Mouse (Mus musculus): ENCODE measurements at regions not wholly inside any gene's neighbourhood (a gene's known extent, or its start where the extent isn't known, plus 50 kb on each side); places are given as distances from the start of the nearest gene placed in this dataset.

DNA sequence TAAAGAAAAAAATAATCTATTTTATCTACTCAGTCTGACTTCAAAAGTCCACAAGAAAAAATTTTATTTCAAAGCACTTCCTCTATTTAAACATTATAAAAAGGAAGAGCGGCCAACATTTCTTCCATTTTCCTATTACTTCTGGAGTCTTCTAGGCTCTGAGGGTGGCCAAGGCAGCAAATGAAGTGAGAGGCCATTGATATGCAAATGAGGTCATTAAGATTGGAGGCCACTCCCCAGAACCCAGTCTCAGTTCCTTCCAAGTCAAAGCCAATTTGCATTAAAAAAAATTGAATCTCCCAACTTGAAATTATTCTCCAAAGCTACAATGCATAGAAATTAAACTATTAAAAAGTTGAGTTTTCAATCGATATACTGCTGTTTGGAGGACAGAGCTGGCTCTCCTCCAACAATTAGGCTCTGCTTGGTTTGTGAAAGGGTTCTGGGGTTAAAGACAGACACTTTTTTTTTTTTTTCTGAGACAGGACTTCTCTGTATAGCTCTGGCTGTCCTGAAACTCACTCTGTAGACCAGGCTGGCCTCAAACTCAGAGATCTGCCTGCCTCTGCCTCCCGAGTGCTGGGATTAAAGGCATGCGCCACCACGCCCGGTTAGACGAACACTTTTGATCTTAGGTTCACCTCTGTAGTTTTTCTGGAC, 88.0 kb upstream of the Chd6 start:
- no peaks in the 10 kb centered on the region for H3K36me3 ChIP-seq (ENCODE audit: insufficient read depth, low read length)
- H3K9ac ChIP-seq (replicated peaks; ENCODE audit: low read length) = no peak overlapping the region
- peak; percentile 42 for DNase-seq (ENCODE audit: low spot score)
- H3K4me3 ChIP-seq (ENCODE audit: low read length) = no peak overlapping the region
- no peaks in the 10 kb centered on the region for H3K9me3 ChIP-seq (ENCODE audit: low read length)
- no peak for TF ChIP-seq CTCF (IDR thresholded peaks at IDR 0.05; ENCODE audit: low read depth)
- ATAC-seq = no peak
- H3K27me3 ChIP-seq (ENCODE audit: insufficient read depth, low read length) = no peaks in the 10 kb centered on the region
- H3K4me2 ChIP-seq (ENCODE audit: low read depth, low read length) = no peak overlapping the region
- no peak overlapping the region for H3K27ac ChIP-seq
- no peaks in the 10 kb centered on the region for H3K4me1 ChIP-seq (ENCODE audit: insufficient read depth, low read length)
- 80% methylated on average over 7 of the region's 7 CpGs for WGBS

DNA sequence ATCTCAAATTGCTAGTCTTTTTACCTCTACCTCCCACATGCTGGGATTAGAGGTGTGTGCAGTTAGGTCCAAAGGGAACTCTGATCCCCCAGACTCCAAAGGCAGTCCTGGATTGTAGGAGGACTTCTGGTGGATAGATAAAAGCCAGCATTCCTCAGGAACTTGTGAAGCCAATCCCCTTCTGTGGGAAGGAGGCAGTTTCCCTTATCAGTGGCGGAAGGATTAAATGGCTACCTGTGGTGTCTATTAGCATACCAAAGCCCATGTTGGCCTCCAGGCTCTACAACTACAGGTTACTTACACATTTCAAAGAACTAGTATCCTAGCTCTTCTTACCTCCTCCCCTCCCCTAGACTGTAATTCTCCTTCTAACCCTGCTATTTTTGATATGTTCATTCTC, 78.6 kb upstream of the Chd6 start:
- Histone ChIP-seq H3K27ac (no peak overlapping the region), H3K27me3 (ENCODE audit: insufficient read depth, low read length) (no peaks in the 10 kb centered on the region), H3K36me3 (ENCODE audit: insufficient read depth, low read length) (no peaks in the 10 kb centered on the region), H3K9ac (replicated peaks; ENCODE audit: low read length) (no peak overlapping the region), H3K4me1 (ENCODE audit: insufficient read depth, low read length) (no peaks in the 10 kb centered on the region), H3K4me3 (ENCODE audit: low read length) (no peak overlapping the region), H3K9me3 (ENCODE audit: low read length) (no peaks in the 10 kb centered on the region), H3K4me2 (ENCODE audit: low read depth, low read length) (no peak overlapping the region)
- no peak for ATAC-seq
- TF ChIP-seq CTCF (IDR thresholded peaks at IDR 0.05; ENCODE audit: low read depth) = no peak
- no peak for DNase-seq (ENCODE audit: low spot score)
- 60% methylated on average over 1 of the region's 1 CpGs for WGBS

DNA sequence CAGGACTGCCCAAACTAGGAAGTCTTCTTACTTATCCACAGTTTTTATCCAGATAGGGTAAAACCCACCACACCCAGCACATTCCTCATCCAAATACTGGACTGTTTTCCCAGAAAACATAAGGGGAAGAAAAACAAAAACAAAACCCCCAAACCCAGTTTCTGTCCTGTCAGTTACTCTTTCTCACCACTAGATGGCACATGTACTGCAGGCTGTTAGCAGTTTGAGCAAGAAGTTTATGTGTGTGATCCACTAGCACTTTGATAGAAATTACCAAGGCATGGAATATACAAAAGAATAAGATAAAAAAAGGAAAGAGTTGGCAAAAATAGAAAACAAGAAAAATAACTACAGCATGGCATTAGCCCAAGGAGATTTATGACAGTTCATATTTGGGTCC, 76.2 kb upstream of the Chd6 start:
- no peak overlapping the region for H3K9ac ChIP-seq (replicated peaks; ENCODE audit: low read length)
- H3K36me3 ChIP-seq (ENCODE audit: insufficient read depth, low read length) = no peaks in the 10 kb centered on the region
- peak; percentile 87 for TF ChIP-seq CTCF (IDR thresholded peaks at IDR 0.05; ENCODE audit: low read depth)
- DNase-seq (ENCODE audit: low spot score) (peak; percentile 61), ATAC-seq (no peak)
- no peak overlapping the region for H3K4me3 ChIP-seq (ENCODE audit: low read length)
- no peak overlapping the region for H3K4me2 ChIP-seq (ENCODE audit: low read depth, low read length)
- no peaks in the 10 kb centered on the region for H3K9me3 ChIP-seq (ENCODE audit: low read length)
- H3K27me3 ChIP-seq (ENCODE audit: insufficient read depth, low read length) = no peaks in the 10 kb centered on the region
- H3K4me1 ChIP-seq (ENCODE audit: insufficient read depth, low read length) = no peaks in the 10 kb centered on the region
- H3K27ac ChIP-seq = no peak overlapping the region

DNA sequence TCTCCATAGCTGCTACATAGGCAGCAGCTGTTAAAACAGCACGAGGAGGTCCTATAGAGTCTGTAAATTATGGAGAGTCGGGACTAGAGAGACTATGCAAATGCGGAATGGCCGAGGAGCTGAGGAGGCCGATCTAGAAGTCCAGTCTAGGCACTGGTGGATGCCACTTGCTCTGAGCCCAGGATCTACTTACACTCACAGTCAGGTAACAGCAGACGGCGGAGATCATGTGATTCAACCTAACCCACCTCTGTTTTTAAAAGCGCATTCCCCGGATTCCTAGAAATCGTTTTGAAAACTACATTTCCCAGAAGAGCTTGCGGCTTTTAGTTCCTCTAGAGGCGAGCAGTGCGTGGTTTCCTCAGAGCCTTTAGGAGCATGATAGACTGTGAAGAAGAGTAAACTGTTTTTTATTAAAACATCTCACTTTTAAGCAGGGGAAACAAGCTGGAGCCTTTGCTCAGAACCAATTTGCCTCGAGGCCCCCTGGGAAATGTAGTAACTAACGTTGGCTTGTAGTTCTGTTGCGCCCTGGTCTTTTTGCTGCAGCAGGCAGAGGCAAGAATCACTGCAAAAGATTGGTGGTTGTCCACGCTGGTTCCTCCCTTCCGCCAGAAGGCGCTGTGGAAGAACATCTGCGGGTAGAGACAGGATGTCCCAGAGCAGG, 68.6 kb upstream of the Chd6 start:
- Histone ChIP-seq H3K27ac (peak overlapping the region; percentile 84), H3K36me3 (ENCODE audit: insufficient read depth, low read length) (no peaks in the 10 kb centered on the region), H3K27me3 (ENCODE audit: insufficient read depth, low read length) (no peaks in the 10 kb centered on the region), H3K4me3 (ENCODE audit: low read length) (peak overlapping the region; percentile 39), H3K4me2 (ENCODE audit: low read depth, low read length) (peak overlapping the region; percentile 61), H3K9ac (replicated peaks; ENCODE audit: low read length) (peak overlapping the region; percentile 45), H3K9me3 (ENCODE audit: low read length) (no peaks in the 10 kb centered on the region), H3K4me1 (ENCODE audit: insufficient read depth, low read length) (no peaks in the 10 kb centered on the region)
- peak; percentile 90 for DNase-seq (ENCODE audit: low spot score)
- 4% methylated on average over 20 of the region's 20 CpGs for WGBS
- TF ChIP-seq CTCF (IDR thresholded peaks at IDR 0.05; ENCODE audit: low read depth) = peak; percentile 77
- peak; percentile 92 for ATAC-seq

DNA sequence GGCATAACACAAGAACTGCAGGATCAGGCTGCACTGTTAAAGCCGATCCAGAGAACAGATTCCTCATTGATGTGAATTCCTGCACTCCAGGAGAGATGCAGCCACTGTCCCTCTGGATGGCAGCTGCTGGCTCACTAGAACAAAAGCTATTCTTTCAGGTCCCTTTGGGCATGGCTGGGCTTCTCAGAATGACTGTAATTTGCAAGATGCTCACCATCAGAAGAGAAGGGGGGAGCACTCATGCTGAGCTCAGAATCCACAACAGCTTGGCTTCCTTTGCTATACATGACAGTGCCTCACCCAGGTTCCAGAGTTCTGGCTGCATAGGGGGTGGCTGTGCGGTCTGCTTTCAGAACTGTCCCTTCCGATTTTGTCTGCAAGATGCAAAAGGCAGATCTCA, 57.8 kb upstream of the Chd6 start:
- DNase-seq (ENCODE audit: low spot score) (peak; percentile 15), ATAC-seq (no peak)
- no peak overlapping the region for H3K4me3 ChIP-seq (ENCODE audit: low read length)
- H3K4me1 ChIP-seq (ENCODE audit: insufficient read depth, low read length) = no peaks in the 10 kb centered on the region
- no peak overlapping the region for H3K9ac ChIP-seq (replicated peaks; ENCODE audit: low read length)
- no peak overlapping the region for H3K4me2 ChIP-seq (ENCODE audit: low read depth, low read length)
- H3K9me3 ChIP-seq (ENCODE audit: low read length) = no peaks in the 10 kb centered on the region
- H3K27ac ChIP-seq = no peak overlapping the region
- H3K27me3 ChIP-seq (ENCODE audit: insufficient read depth, low read length) = no peaks in the 10 kb centered on the region
- no peak for TF ChIP-seq CTCF (IDR thresholded peaks at IDR 0.05; ENCODE audit: low read depth)
- no peaks in the 10 kb centered on the region for H3K36me3 ChIP-seq (ENCODE audit: insufficient read depth, low read length)
- 15% methylated on average over 3 of the region's 3 CpGs for whole genome bisulfite sequencing

DNA sequence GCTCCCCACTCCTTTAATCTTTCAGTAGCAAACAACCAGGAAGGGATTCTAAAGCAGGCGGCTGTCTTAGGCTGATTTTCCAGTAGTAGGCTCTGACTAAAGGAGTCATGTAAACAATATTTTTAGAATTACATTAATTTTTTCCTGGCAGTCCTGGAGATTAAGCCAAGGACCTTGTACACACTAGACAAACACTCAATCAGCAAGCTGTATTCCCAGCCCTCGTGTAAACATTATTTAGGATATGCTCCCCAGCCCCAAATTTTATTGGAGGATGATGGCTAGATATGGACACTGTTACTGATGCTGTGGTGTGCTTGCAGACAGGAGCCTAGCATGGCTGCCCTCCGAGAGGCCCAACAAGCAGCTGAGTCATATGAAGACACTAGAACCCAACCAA, 56.6 kb upstream of the Chd6 start:
- TF ChIP-seq CTCF (IDR thresholded peaks at IDR 0.05; ENCODE audit: low read depth) = no peak
- Histone ChIP-seq H3K36me3 (ENCODE audit: insufficient read depth, low read length) (no peaks in the 10 kb centered on the region), H3K4me2 (ENCODE audit: low read depth, low read length) (no peak overlapping the region), H3K27ac (no peak overlapping the region), H3K9me3 (ENCODE audit: low read length) (no peaks in the 10 kb centered on the region), H3K4me1 (ENCODE audit: insufficient read depth, low read length) (no peaks in the 10 kb centered on the region), H3K9ac (replicated peaks; ENCODE audit: low read length) (no peak overlapping the region), H3K4me3 (ENCODE audit: low read length) (no peak overlapping the region), H3K27me3 (ENCODE audit: insufficient read depth, low read length) (no peaks in the 10 kb centered on the region)
- DNase-seq (ENCODE audit: low spot score) (no peak), ATAC-seq (no peak)
- WGBS = 77% methylated on average over 3 of the region's 3 CpGs

DNA sequence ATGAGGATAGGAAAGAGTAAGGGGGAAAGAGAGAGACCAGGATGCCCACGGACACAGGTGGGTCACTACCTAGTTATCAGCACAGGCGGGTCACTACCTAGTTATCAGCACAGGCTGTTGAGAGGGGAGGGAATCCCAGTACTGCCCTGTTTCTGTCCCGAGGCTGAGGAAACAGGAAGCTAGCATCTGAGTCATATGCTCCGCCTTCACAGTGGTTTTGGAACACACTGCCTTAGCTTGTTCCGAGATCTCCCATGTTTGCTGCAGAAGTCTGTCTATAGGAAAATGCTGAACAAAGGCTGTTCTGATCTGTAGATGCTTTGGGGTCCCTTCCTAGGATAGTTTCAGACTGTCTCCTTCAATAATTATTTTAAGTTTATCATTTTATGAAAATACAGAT, 55.4 kb upstream of the Chd6 start:
- ATAC-seq = no peak
- H3K4me3 ChIP-seq (ENCODE audit: low read length) = no peak overlapping the region
- no peak overlapping the region for H3K4me2 ChIP-seq (ENCODE audit: low read depth, low read length)
- H3K9ac ChIP-seq (replicated peaks; ENCODE audit: low read length) = no peak overlapping the region
- 71% methylated on average over 5 of the region's 5 CpGs for WGBS
- no peaks in the 10 kb centered on the region for H3K27me3 ChIP-seq (ENCODE audit: insufficient read depth, low read length)
- no peak overlapping the region for H3K27ac ChIP-seq
- TF ChIP-seq CTCF (IDR thresholded peaks at IDR 0.05; ENCODE audit: low read depth) = no peak
- DNase-seq (ENCODE audit: low spot score) = no peak
- H3K4me1 ChIP-seq (ENCODE audit: insufficient read depth, low read length) = no peaks in the 10 kb centered on the region
- H3K36me3 ChIP-seq (ENCODE audit: insufficient read depth, low read length) = no peaks in the 10 kb centered on the region
- no peaks in the 10 kb centered on the region for H3K9me3 ChIP-seq (ENCODE audit: low read length)
